Mouse (Mus musculus) brain, embryonic 14.5 days (tissue): ENCODE results near the gene Nup50.

ENCODE experiments used
- CTCF ChIP-seq: fragments of 200-500 bp; IDR thresholded peaks from 2 replicates; pipeline ENCODE4 v1.5.1; 2012; ENCODE audit warnings: inconsistent platforms, mild to moderate bottlenecking, moderate library complexity, borderline replicate concordance; ENCODE audit not compliant: insufficient read depth, insufficient read length; ENCODE audit errors: extremely low read depth
- POLR2A ChIP-seq: fragments of 200-500 bp; IDR thresholded peaks from 2 replicates; pipeline ENCODE4 v1.6.1; 2012; ENCODE audit warnings: mild to moderate bottlenecking, inconsistent platforms, borderline replicate concordance; ENCODE audit not compliant: poor library complexity, insufficient read depth, insufficient read length, severe bottlenecking; ENCODE audit errors: extremely low read depth

- TF ChIP-seq POLR2A = no peak
- TF ChIP-seq CTCF = no peak
Measured at GRCm38 (mm10) chr15:84987020-84987815, 64.0 kb downstream of the Nup50 start.
